Mouse (Mus musculus) limb, embryonic 10.5 days (tissue): ENCODE results near the gene Unc5cl. TPM values are rescaled to one million over a fixed set of nuclear protein-coding genes. Genes with fewer than 3 reads are reported as not detected.
A peak's percentile ranks its signal among the peaks of the same experiment; 100 is the strongest.

Source experiments
- DNase-seq: peaks from one replicate; pipeline ENCODE4 v3.0.0-alpha.2; 2017; ENCODE audit warnings: low spot score
- H3K27ac ChIP-seq: fragments of 300-500 bp; sonication (generic); 2 replicates; pipeline ENCODE4 v1.5.1; 2016; ENCODE audit warnings: mild to moderate bottlenecking
- H3K27me3 ChIP-seq: fragments of 300-500 bp; sonication (generic); 2 replicates; pipeline ENCODE4 v1.6.1; 2016; ENCODE audit warnings: low read depth, mild to moderate bottlenecking; ENCODE audit not compliant: poor library complexity, severe bottlenecking
- H3K36me3 ChIP-seq: fragments of 300-500 bp; sonication (generic); 2 replicates; pipeline ENCODE4 v1.6.1; 2016; ENCODE audit warnings: mild to moderate bottlenecking, moderate library complexity
- H3K4me1 ChIP-seq: fragments of 300-500 bp; sonication (generic); 2 replicates; pipeline ENCODE4 v1.6.1; 2016
- H3K4me3 ChIP-seq: fragments of 300-500 bp; sonication (generic); 2 replicates; pipeline ENCODE4 v1.5.1; 2016; ENCODE audit warnings: mild to moderate bottlenecking, moderate library complexity
- H3K9me3 ChIP-seq: fragments of 300-500 bp; sonication (generic); replicated peaks from 2 replicates; pipeline ENCODE4 v1.6.1; 2016; ENCODE audit warnings: mild to moderate bottlenecking
- WGBS: fragments of 180-500 bp; shearing (Covaris S2); methylation state at CpG from one replicate; pipeline ENCODE4 v1.1.7; 2016; 5-methylcytosine and 5-hydroxymethylcytosine counted together
- polyA plus RNA-seq: library from polyadenylated mRNA; unstranded; fragments of >200 nt; fragmentation: Nextera tagmentation; extraction: Ambion mirVana; gene quantifications from 2 replicates; pipeline ENCODE4 v1.2.1, GENCODE M21; 2016

Unc5cl gene
- polyA plus RNA-seq, 1 experiment from 2014 or later, result 0.13 TPM

- H3K27me3 ChIP-seq, result no peaks in the 10 kb centered on the region
- H3K4me1 ChIP-seq, result no peaks in the 10 kb centered on the region
- no peak overlapping the region for H3K27ac ChIP-seq
- peaks cover 48% of the 10 kb centered on the region for H3K36me3 ChIP-seq
- 57% methylated on average over 2 of the region's 2 CpGs for WGBS
- H3K4me3 ChIP-seq, result no peak overlapping the region
- no peaks in the 10 kb centered on the region for H3K9me3 ChIP-seq
- no peak for DNase-seq
Observed at GRCm38 (mm10) chr17:48419571-48419970, 35.1 kb upstream of the Unc5cl start.

DNA sequence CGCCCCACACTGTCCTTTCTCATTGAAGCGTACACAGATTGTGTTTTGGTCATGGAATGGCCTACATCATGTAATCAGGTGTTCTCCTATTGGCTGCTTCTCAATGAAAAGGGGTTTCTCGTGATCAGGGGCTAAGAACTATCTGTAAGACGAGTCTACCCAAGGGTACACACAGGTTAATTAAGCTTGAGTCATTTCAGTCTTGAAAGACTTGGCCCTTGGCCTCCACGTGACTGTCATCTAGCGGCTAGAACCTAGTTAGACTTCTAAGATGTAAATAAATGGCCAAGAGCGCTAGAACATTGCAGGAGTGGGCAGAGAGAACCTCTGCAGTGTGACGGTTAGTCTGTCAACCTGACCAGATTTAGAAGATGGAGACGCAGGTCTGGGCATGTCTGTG is 30.5 kb upstream of the Unc5cl start:
- peaks cover 27% of the 10 kb centered on the region for H3K4me1 ChIP-seq
- H3K36me3 ChIP-seq, result peaks cover 4% of the 10 kb centered on the region; the same call in 1 of the 2 replicates
- H3K27ac ChIP-seq, result no peak overlapping the region
- 88% methylated on average over 9 of the region's 9 CpGs for whole genome bisulfite sequencing
- no peaks in the 10 kb centered on the region for H3K9me3 ChIP-seq
- no peak overlapping the region for H3K4me3 ChIP-seq
- no peaks in the 10 kb centered on the region for H3K27me3 ChIP-seq
- DNase-seq, result no peak

GRCm38 (mm10) chr17:48425823-48426612 is 28.7 kb upstream of the Unc5cl start:
- no peak for DNase-seq
- 0 out of 2 replicates have a peak overlapping the region, but pooled peaks have one; percentile 30 for H3K27ac ChIP-seq
- H3K4me3 ChIP-seq, result no peak overlapping the region
- no peaks in the 10 kb centered on the region for H3K27me3 ChIP-seq
- 57% methylated on average over 9 of the region's 9 CpGs for WGBS
- no peaks in the 10 kb centered on the region for H3K9me3 ChIP-seq
- no peaks in the 10 kb centered on the region for H3K36me3 ChIP-seq
- peaks cover 27% of the 10 kb centered on the region for H3K4me1 ChIP-seq

DNA sequence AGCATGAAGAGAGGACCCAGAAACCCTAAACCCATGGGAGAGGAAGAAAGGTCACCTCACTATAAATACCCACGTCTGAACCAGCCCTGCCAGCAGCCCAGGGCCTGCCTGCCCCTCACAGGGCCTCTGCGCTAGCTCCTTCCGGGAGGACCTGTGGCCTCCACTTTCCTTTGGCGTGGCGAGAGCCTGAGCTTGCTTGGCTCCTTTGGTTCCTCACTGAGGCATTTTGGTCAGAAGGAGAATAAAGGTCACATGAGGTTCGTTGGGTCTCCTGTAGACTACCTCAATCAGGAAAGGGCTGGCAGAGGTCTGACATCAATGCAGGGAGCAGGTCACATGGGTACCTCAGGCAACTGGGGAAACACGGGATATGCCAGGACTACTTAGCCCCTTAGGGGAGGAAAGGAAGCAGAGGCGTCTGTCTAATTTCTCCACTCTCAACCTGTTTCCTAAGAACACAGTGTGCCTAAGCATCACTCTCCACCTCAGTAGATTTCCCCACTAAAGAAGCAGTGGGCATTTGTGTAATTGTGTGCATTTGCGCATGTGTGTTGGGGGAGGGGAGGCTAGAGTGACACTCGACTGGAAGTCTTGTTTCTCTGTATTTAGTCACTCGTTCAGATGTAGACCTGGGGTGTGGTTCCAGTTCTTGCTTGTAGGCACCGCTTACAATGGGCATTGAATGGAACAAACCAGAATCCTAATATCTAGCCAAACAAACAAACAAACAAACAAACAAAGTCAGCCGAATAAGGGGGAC is 27.5 kb upstream of the Unc5cl start:
- DNase-seq, result no peak
- Histone ChIP-seq H3K27ac (peak overlapping the region; percentile 76), H3K36me3 (no peaks in the 10 kb centered on the region), H3K27me3 (no peaks in the 10 kb centered on the region), H3K4me3 (no peak overlapping the region), H3K9me3 (no peaks in the 10 kb centered on the region), H3K4me1 (peaks cover 27% of the 10 kb centered on the region)
- 68% methylated on average over 13 of the region's 13 CpGs for WGBS

GRCm38 (mm10) chr17:48427852-48428530 is 26.7 kb upstream of the Unc5cl start:
- Histone ChIP-seq H3K9me3 (no peaks in the 10 kb centered on the region), H3K4me1 (peaks cover 35% of the 10 kb centered on the region), H3K27ac (peak overlapping the region; percentile 69), H3K36me3 (no peaks in the 10 kb centered on the region), H3K27me3 (no peaks in the 10 kb centered on the region), H3K4me3 (no peak overlapping the region)
- 68% methylated on average over 11 of the region's 11 CpGs for WGBS
- DNase-seq, result no peak

DNA sequence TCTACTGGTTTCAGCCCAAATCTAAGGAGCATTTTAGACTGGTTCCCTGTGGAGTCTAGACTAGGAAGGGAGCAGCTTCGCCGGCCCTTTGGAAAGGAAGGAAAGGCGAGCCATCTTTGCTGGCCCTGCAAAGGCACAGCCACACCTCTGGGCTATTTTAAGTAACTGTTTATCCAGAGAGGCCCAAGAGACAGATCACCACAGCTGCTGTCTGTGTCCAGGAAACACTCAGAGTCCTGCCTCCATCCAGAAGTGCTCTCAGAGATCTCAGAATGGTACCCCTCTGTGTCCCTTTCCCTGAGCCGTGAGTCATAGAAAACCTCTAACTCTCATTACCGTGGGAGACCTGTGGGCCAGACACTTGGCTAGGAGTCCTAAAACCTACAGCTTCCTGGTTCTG is 24.3 kb upstream of the Unc5cl start:
- H3K27ac ChIP-seq, result peak overlapping the region; percentile 38; the same call in 1 of the 2 replicates
- WGBS, result 45% methylated on average over 5 of the region's 5 CpGs
- H3K9me3 ChIP-seq, result no peaks in the 10 kb centered on the region
- DNase-seq, result no peak
- H3K36me3 ChIP-seq, result no peaks in the 10 kb centered on the region
- no peaks in the 10 kb centered on the region for H3K27me3 ChIP-seq
- no peak overlapping the region for H3K4me3 ChIP-seq
- H3K4me1 ChIP-seq, result peaks cover 39% of the 10 kb centered on the region

DNA sequence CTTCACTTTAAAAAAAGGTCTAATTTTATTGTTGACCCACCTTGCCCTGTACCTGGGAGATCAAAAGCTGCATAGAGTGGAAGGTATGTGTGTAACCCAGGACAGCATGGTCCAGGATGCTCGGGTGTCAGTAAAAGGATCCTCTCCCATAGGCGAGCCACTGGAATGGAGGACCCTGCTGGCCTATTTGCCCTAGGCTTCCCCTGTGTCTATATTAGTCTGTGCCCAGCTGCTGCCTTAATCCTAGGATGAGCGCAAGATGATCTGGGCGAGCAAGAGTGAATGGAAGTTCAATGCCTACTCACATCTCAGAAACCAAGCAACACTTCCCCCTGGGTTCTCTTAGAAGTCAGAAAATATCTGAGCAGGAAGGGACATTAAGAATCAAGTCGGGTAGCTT is 23.6 kb upstream of the Unc5cl start:
- H3K27me3 ChIP-seq, result no peaks in the 10 kb centered on the region
- no peak for DNase-seq
- no peaks in the 10 kb centered on the region for H3K9me3 ChIP-seq
- H3K4me1 ChIP-seq, result peaks cover 35% of the 10 kb centered on the region
- no peak overlapping the region for H3K4me3 ChIP-seq
- H3K36me3 ChIP-seq, result no peaks in the 10 kb centered on the region
- 76% methylated on average over 5 of the region's 5 CpGs for WGBS
- no peak overlapping the region for H3K27ac ChIP-seq

- Histone ChIP-seq H3K36me3 (no peaks in the 10 kb centered on the region), H3K4me3 (no peak within 1 kb of the TSS), H3K4me1 (peaks cover 37% of the 10 kb centered on the region), H3K27me3 (no peaks in the 10 kb centered on the region), H3K27ac (peak within 1 kb of the TSS; percentile 25; the same call in 1 of the 2 replicates), H3K9me3 (no peaks in the 10 kb centered on the region)
- no peak for DNase-seq
- WGBS, result 65% methylated on average over 16 of the region's 16 CpGs
Observed at GRCm38 (mm10) chr17:48432158-48432980, 22.3 kb upstream of the Unc5cl start, which contains the start of gene Apobec2. Gene Apobec2, minus strand, starts transcription at chr17:48432930.

DNA sequence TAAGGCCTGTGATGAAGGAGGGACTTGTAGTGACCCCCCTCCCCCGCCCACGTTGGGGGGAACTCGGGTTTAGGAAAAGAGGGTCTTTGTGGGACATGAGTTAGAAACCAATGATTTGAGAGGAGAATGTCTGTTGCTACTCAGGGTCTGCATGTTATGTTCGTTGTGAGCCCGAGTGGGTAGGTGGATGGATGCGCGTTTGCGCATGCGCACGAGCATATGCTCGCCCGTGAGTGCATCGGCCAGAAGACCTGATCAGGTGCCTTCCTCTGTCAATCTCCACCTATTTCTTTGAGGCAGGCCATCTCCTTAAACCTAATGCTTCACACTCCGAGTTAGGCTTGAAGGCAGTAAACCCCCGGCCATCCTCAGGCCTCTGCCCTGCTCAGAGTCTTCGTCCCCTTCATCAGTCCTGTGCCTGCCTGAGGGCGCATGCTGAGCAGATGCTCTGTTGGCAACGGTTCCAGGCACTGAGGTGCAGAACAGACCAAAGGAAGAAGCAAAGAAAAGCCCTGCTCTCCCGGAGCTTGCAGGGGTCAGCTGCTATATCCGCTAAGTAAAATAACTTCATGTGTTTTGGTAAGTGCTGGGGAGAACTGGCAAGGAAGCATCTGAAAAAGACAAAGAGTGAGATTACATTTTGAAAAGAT is 21.6 kb upstream of the Unc5cl start:
- H3K4me3 ChIP-seq, result no peak overlapping the region
- peaks cover 40% of the 10 kb centered on the region for H3K4me1 ChIP-seq
- H3K27me3 ChIP-seq, result no peaks in the 10 kb centered on the region
- no peaks in the 10 kb centered on the region for H3K9me3 ChIP-seq
- no peak for DNase-seq
- whole genome bisulfite sequencing, result 86% methylated on average over 20 of the region's 20 CpGs
- no peaks in the 10 kb centered on the region for H3K36me3 ChIP-seq
- peak overlapping the region; percentile 25; the same call in 1 of the 2 replicates for H3K27ac ChIP-seq

DNA sequence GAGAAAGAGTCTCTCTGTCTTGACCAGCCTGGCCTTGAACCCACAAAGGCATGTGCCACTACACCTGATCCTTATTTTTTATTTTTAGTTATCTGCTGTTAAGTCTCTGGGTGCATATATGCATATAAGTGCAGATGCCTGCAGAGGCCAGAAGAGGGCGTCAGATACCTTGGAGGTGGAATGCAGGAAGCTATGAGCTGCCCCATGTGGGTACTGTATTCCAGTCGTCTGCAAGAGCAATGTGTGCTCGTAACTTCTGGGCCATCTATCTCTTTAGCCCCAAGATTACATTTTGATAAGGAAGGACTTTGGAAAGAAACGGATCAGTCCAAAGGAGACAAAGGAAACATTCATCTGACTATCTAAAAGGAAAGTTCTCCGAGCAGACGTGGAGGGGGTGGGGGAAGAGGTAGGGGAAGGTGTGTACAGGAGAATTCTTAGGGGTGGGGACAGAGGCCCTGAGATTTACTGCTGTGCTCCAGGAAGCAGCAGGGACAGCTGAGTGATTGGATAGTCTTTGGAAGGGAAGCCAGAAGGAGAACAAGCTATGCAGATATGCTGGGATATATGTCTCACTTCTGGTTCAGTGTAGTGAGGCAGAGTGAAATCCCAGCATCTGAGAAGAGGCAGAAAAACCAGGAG is 20.9 kb upstream of the Unc5cl start:
- H3K9me3 ChIP-seq, result no peaks in the 10 kb centered on the region
- H3K36me3 ChIP-seq, result no peaks in the 10 kb centered on the region
- no peak overlapping the region for H3K27ac ChIP-seq
- H3K4me3 ChIP-seq, result no peak overlapping the region
- H3K4me1 ChIP-seq, result peaks cover 35% of the 10 kb centered on the region
- 72% methylated on average over 6 of the region's 6 CpGs for WGBS
- H3K27me3 ChIP-seq, result no peaks in the 10 kb centered on the region
- no peak for DNase-seq

GRCm38 (mm10) chr17:48434479-48434878 is 20.2 kb upstream of the Unc5cl start:
- H3K36me3 ChIP-seq, result no peaks in the 10 kb centered on the region
- no peaks in the 10 kb centered on the region for H3K27me3 ChIP-seq
- no peak overlapping the region for H3K4me3 ChIP-seq
- H3K27ac ChIP-seq, result no peak overlapping the region
- H3K9me3 ChIP-seq, result no peaks in the 10 kb centered on the region
- peaks cover 35% of the 10 kb centered on the region for H3K4me1 ChIP-seq
- 83% methylated on average over 5 of the region's 5 CpGs for WGBS
- no peak for DNase-seq
